Mouse (Mus musculus) left cerebral cortex, adult 6 months (tissue): ENCODE results near the gene Vmn2r62. TPM values are rescaled to one million over a fixed set of nuclear protein-coding genes. Genes with fewer than 3 reads are reported as not detected.

Experiments
- long read RNA-seq, 2 experiments: library from polyadenylated mRNA; unstranded; transcript quantifications; one replicate each; pipeline ENCODE4 v2.0.0; 2019 to 2020
- polyA plus RNA-seq: library from polyadenylated mRNA; unstranded; fragments of <200 nt; fragmentation: Nextera tagmentation; gene quantifications from 2 replicates; pipeline ENCODE4 v1.2.3, GENCODE M21; 2021

The Vmn2r62 gene
- polyA plus RNA-seq: not detected in 2 replicates
- long read RNA-seq, experiment 1: 0 reads
- long read RNA-seq, experiment 2: 0 reads

GRCm38 (mm10) chr7:42793425-42793824, at the start of gene Vmn2r62:
TSS of gene Vmn2r62 (minus strand) at chr7:42793525.

GRCm38 (mm10) chr7:42726917-42727316, 66.4 kb downstream of the Vmn2r62 start, which contains the start of gene Gm17067:
TSS of gene Gm17067 (minus strand) at chr7:42727017.

Other genes starting within 250 kb of the Vmn2r62 start
- gene Gm21028, start 214.9 kb downstream of the Vmn2r62 start, polyA plus RNA-seq: not detected in 2 replicates
- 0.49 and 0.55 TPM in 2 replicates for gene Zfp977, start 201.0 kb downstream of the Vmn2r62 start, polyA plus RNA-seq
- 0.67 and 0.70 TPM in 2 replicates for gene Zfp976, start 150.9 kb downstream of the Vmn2r62 start, polyA plus RNA-seq
- gene Zfp975, start 100.8 kb downstream of the Vmn2r62 start, polyA plus RNA-seq: 2.8 and 3.3 TPM in 2 replicates
- 0.04 TPM in 1 of 2 replicates, not detected in the other for gene Gm17067, start 66.5 kb downstream of the Vmn2r62 start, polyA plus RNA-seq
- not detected in 2 replicates for gene Gm2381, start 73.7 kb upstream of the Vmn2r62 start, polyA plus RNA-seq
- gene Vmn2r63, start 140.3 kb upstream of the Vmn2r62 start, polyA plus RNA-seq: not detected in 2 replicates
- gene Gm9268, start 225.2 kb upstream of the Vmn2r62 start, polyA plus RNA-seq: not detected in 2 replicates